Mouse (Mus musculus): Measurements from ENCODE around the gene Ptprf. TPM values are rescaled to one million over a fixed set of nuclear protein-coding genes. Genes with fewer than 3 reads are reported as not detected.
A peak's percentile ranks its signal among the peaks of the same experiment; 100 is the strongest.

The Ptprf gene
- total RNA-seq, 2 experiments from 2014 or later = 15.9 to 21.0 TPM

- no peak for DNase-seq
Observed at GRCm38 (mm10) chr4:118286202-118286601, 5.0 kb downstream of the Ptprf start.

DNA sequence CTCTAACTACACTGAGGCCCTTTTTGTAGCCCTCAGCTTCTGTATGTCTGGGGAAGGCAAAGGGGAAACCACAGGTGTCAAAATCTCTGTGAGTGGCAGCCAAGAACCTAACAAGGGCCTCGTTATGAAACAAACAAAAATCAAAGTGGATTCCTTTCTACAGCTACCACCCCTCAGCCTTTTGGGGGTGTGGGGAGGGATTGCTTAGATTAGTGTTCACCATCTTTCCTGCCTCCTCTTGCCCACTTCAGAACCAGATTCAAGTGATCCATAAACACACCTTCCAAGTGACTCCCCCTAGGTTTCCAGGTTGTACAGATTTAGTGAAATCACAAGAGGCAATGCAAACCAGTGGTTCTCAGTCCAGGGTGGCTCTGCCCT is 9.0 kb downstream of the Ptprf start:
- no peak for DNase-seq

DNA sequence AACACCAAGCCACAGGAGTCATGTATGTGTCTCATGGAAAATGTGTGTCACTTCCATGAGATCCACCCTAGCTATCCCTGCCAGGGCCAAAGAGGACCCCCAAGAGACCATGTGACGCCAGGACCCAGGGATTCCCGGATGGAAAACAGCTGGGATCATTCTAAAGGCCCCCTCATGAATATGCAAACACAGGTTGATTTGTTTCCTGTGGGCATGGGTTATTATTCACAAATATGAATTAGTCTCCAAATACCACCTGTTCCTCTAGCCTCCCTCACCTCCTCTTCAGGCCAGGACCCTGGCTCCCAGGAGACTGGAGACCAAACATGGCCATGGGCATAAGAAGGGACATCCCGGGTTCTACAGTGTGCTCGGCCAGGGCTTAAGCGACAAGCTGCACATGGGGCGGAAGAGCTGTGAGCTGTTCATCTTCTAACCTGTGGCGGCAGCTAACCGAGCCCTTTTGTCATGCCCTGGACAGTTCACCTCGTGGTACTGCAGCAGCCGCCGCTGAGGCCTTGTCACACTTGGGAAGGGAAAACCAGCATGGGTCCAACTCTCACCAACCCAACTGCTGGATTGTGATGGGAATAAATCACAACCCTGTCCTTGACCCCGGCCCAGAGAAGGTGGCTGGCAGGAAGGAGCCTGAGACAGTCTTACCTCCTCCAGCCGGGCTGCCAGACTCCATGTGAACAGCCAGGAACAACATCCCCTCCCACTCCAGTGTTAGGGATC is 9.6 kb downstream of the Ptprf start:
- DNase-seq = no peak

- no peak for DNase-seq
Observed at GRCm38 (mm10) chr4:118280506-118280905, 10.7 kb downstream of the Ptprf start.

GRCm38 (mm10) chr4:118276520-118277232 is 14.5 kb downstream of the Ptprf start:
- no peak for DNase-seq

DNA sequence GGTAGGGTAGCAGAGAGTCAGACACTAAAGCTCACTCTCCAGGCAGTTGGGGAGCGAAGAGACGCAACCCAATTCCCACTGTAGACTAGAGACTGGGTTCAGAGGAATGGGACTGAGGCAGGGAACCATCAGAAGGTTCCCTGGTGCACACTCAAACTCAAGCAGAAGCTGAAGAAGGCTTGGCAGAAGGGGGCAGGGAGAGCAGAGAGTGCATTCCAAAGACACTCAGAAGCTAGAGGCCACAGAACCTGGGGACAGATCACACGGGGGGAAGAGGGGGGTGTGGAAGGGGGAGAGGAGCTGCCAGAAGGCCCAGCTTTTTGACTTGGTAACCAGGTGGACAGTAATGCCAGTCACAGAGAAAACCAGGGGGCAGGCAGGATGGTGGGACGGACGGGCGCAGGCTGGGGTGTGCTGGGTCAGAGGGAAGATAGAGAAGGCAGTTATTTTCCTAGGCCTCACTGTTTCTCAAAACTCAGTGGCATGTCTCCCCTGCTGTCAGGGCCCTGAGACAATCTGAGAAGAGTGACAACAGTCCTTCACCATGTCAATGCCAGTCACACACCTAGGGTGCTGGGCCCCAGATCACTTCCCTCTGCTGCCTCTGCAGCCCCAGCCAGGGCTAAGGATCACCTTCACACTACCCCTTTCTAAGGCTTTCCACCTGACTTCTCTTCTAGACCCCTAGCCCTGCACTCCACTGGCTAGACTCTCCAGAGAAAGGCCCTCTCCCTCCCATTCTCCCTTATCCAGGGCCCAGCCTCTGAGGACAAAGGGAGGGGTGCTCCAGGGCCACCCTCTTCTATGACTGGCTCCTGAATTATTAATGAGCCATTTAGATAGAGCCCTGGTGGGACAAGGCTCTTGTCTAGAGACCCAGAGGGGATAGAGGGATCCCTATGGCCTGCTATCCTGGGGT is 15.3 kb downstream of the Ptprf start:
- DNase-seq = no peak

- DNase-seq = no peak
Observed at GRCm38 (mm10) chr4:118274521-118274920, 16.7 kb downstream of the Ptprf start.

DNA sequence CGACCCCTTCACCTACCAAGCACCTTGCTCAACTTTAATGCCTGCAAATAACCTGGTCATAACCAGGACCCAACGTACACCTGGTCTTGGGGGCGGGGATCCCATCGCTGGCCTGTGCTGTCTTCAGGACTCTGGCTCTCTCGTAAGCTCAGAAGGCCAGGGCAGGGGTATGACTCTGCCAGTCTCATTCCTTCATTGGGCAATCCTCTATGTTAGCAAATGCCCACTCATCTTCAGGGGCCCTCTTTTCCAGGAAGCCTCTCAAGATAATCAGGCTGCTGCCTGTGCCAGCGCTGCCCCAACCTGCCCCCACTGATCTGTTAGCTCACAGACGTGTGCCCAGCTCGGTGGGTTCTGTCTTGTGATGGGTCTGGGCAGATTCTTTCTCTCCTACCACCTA is 17.2 kb downstream of the Ptprf start:
- DNase-seq = no peak

DNA sequence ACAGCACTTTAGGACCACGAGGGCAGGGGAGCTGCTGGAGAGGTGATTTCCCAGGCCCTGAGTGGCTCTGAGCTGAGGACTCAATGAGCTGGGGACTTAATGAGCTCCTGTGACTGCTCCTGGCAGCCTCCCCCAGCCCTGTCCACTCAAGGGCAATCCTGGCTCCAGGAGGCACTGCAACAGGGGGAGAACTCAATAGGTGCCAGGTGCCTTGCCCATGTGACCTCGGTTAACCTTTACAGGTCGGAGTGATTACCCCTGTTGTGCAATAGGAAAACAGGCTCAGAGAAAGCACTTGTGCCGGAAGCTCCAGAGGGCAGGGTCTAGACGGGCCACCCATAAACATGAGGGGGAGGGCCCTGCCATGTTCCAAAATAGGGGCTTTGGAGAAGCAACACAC is 17.7 kb downstream of the Ptprf start:
- no peak for DNase-seq

- DNase-seq = no peak
Observed at GRCm38 (mm10) chr4:118272871-118273270, 18.3 kb downstream of the Ptprf start.

DNA sequence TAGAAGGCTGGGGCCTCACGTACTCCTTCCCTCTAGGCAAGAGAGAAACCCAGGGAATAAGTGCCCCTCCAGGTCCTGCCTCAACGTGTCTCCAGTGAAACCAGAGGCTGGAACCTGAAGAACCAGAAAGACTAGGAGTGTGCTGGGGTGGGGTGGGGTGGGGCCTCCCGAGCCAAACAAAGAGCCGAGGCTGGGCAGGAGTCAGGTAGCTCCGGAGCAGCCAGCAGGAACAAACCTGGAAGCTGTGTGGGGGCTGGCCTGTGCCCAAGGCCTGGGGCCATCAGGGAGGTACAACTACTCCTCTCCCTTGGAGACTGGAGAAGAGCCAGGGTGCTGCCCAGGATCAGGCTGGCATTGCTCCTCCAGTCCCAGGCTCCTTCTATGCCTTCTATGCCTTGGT is 18.9 kb downstream of the Ptprf start:
- no peak for DNase-seq

- no peak for DNase-seq
Observed at GRCm38 (mm10) chr4:118271556-118272074, 19.6 kb downstream of the Ptprf start.

DNA sequence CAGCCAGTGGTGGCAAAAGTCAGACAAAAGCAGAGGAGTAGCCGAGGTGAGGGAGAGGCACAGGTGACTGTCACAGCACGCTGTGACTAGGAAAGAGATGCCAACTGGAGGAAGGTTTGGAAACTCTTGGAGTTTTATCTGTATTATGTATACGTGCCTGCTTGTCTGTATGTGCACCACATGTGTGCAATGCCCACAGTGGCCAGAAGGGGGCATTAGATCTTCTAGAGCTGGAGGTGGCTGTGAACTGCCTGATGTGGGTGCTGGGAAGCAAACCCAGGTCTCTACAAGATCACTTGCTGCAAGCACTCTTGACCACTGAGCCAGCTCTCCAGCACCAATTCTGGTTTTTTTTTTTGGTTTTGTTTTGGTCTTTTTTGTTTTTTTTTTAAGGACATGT is 20.5 kb downstream of the Ptprf start:
- DNase-seq = no peak

DNA sequence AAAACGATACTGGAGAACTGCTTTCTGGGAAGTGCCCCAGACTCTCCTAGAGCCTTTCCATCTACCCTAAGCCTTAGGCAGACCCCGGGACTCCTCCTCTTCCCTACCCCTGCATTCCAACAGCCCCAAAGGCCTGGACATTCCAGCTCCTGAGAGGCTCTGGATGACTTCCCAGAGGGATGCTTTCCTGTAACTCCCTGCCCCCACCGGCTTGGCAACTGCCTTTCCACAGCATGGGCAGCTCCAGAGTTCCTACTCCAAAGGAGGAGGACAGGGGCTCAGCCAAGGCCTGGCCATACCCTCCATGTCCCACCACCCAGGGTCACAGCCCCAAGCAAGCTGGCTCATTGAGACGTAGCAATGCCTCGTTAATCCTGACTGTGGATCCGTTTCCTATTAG is 21.2 kb downstream of the Ptprf start:
- DNase-seq = peak; percentile 47

DNA sequence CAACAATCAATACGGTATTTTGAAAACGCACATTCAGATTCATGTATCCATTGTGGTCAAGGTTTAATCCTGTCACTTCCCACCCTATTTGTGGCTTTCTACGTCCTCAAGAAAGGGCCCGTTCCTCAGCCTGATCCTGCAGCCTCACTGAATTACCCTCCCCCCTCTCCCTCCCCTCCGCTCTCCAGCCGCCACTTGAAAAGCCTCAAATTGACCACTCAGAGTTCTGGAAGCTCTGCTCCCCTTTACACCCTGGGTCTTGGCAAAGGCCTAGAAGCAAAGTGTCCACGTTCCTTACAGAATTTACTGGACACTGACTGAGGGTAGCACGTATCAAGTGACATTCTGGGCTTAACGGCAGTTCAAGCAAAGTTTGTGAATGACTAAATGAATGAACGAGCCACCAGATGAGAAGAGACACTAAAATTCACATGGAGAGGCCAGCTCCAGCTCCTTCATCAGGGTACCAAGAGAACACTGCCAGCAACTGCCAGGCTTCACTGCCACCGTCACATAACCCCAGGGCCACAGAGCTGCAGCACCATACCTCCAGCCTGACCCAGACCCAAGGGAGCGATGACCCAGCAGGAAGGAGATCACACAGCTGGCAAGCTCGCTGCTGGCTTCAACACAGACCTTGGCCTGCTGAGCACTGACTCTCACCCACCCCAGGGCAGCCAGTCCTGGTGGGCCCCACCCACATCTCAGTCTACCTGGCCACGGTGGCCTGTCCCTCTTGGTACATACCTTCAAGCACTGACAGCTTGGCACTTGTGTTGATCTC is 22.6 kb downstream of the Ptprf start:
- no peak for DNase-seq

- no peak for DNase-seq
Observed at GRCm38 (mm10) chr4:118265557-118265956, 25.6 kb downstream of the Ptprf start.

- no peak for DNase-seq
Observed at GRCm38 (mm10) chr4:118261771-118262473, 29.3 kb downstream of the Ptprf start.

GRCm38 (mm10) chr4:118261291-118261690 is 29.9 kb downstream of the Ptprf start:
- no peak for DNase-seq

DNA sequence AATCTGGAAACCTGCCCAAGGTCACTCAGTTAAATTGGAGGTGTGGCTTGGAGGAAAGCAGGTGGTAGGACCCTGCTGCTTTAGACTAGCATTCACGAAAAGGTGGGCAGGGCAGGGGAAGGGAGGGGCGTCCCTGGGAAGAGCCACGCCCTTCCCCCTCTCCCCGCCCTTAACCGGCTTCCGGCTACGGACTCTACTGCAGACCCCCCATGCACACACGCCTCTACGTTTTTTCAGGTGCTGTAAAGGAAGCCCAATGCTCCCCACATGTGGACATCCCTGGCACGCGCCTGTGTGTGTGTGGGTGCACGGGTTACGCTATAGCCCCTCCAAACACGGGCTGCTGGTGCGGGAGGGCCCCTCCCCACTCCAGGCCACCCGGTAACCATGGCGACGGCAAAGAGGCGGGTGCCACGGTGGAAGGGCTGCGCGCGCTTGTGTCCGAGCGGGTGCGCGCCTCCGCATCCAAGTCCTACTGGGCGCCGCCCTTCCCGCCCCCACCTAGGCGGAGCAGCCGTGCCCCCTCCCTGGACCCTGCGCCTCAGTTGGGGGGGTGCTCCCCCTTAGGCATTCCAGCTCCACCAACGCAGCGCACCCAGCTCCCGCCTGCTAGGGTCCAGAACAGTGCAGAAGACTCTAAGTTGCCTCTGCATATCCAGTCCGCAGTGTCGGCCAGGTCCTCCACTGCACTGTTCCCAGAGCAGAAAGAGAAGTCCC is 30.5 kb downstream of the Ptprf start:
- peak; percentile 66 for DNase-seq

GRCm38 (mm10) chr4:118259782-118260463 is 31.3 kb downstream of the Ptprf start:
- DNase-seq = no peak
